Mouse (Mus musculus) spleen, adult 12 weeks (tissue): ENCODE data around the gene Fcgrt.

Experiments used
- DNase-seq: peaks from one replicate; pipeline ENCODE4 v3.0.0; 2022; ENCODE audit warnings: low spot score

The Fcgrt gene

GRCm38 (mm10) chr7:45082401-45083299 is 21.0 kb downstream of the Fcgrt start:
- DNase-seq, result no peak

- DNase-seq, result no peak
Measured at GRCm38 (mm10) chr7:45081016-45081415, 22.6 kb downstream of the Fcgrt start.

GRCm38 (mm10) chr7:45079856-45080255 is 23.8 kb downstream of the Fcgrt start:
- DNase-seq, result peak; percentile 79

GRCm38 (mm10) chr7:45078513-45078912 is 25.1 kb downstream of the Fcgrt start:
- DNase-seq, result peak; percentile 60

- no peak for DNase-seq
Measured at GRCm38 (mm10) chr7:45077829-45078228, 25.8 kb downstream of the Fcgrt start.

GRCm38 (mm10) chr7:45077322-45077721 is 26.3 kb downstream of the Fcgrt start:
- DNase-seq, result no peak

GRCm38 (mm10) chr7:45076501-45076900 is 27.1 kb downstream of the Fcgrt start:
- no peak for DNase-seq

- DNase-seq, result no peak
Measured at GRCm38 (mm10) chr7:45075405-45075804, 28.2 kb downstream of the Fcgrt start.

GRCm38 (mm10) chr7:45073949-45074348 is 29.7 kb downstream of the Fcgrt start:
- no peak for DNase-seq

GRCm38 (mm10) chr7:45073171-45073707 is 30.4 kb downstream of the Fcgrt start:
- no peak for DNase-seq

- DNase-seq, result no peak
Measured at GRCm38 (mm10) chr7:45072230-45072629, 31.4 kb downstream of the Fcgrt start.

GRCm38 (mm10) chr7:45069671-45070070 is 34.0 kb downstream of the Fcgrt start:
- no peak for DNase-seq

GRCm38 (mm10) chr7:45068000-45068318 is 35.7 kb downstream of the Fcgrt start:
- no peak for DNase-seq

GRCm38 (mm10) chr7:45067190-45067999 is 36.3 kb downstream of the Fcgrt start:
- DNase-seq, result no peak

GRCm38 (mm10) chr7:45062239-45062835 is 41.3 kb downstream of the Fcgrt start, which contains the start of the genes Nosip and Prrg2:
Gene Nosip (plus strand): TSS chr7:45062429.
Gene Prrg2 (minus strand): TSS chr7:45062677.
- peak; percentile 90 for DNase-seq

GRCm38 (mm10) chr7:45061532-45062075 is 42.0 kb downstream of the Fcgrt start:
- DNase-seq, result no peak

- no peak for DNase-seq
Measured at GRCm38 (mm10) chr7:45060632-45061122, 43.0 kb downstream of the Fcgrt start.

- no peak for DNase-seq
Measured at GRCm38 (mm10) chr7:45058607-45059571, 44.8 kb downstream of the Fcgrt start.

GRCm38 (mm10) chr7:45056972-45057348 is 46.7 kb downstream of the Fcgrt start:
- no peak for DNase-seq

- no peak for DNase-seq
Measured at GRCm38 (mm10) chr7:45056329-45056971, 47.2 kb downstream of the Fcgrt start.
